Mouse (Mus musculus): ENCODE measurements around the gene Gabrg3. TPM values are rescaled to one million over a fixed set of nuclear protein-coding genes. Genes with fewer than 3 reads are reported as not detected.
A peak's percentile ranks its signal among the peaks of the same experiment; 100 is the strongest.

Gabrg3 gene
- polyA plus RNA-seq, 1 experiment from 2014 or later = 7.5 TPM

DNA sequence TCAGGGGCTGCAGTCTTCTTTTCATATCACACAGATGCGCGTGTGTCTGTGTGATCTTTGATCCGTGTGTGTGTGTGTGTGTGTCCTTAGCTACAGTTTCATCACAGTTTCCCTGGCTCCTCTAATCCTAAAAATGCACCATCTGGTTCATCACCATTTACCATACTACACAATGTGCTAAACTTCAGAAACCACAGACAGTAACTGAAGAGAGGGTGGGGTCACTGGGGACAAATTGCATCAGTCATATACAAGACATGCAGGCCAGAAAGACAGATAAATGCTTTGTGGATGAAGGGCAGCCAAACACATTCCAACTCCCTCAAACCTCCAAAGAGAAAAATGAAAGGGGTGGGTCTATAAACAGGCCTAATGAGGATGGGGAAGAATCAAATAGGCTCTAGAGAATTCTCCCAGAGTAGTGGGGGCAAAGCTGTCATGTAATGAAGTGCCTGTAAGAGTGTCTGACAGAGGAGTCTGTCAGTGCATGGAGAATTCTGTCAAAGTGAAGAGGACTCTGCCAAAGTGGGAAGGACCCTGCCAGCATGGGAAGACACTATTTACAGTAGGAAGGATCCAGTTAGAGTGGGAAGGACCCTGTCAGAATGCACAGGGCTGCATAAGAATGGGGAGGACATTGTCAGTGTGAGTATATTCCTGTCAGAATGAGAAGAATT lies 386.3 kb downstream of the Gabrg3 start:
- Histone ChIP-seq H3K4me3 (no peak overlapping the region), H3K27me3 (no peaks in the 10 kb centered on the region), H3K36me3 (no peaks in the 10 kb centered on the region), H3K9me3 (no peaks in the 10 kb centered on the region), H3K27ac (replicated peaks) (no peak overlapping the region), H3K9ac (no peak overlapping the region), H3K4me1 (replicated peaks) (no peaks in the 10 kb centered on the region), H3K4me2 (no peak overlapping the region)
- WGBS = 97% methylated on average over 3 of the region's 3 CpGs
- no peak for ATAC-seq (ENCODE audit: low FRiP score, low read depth)

DNA sequence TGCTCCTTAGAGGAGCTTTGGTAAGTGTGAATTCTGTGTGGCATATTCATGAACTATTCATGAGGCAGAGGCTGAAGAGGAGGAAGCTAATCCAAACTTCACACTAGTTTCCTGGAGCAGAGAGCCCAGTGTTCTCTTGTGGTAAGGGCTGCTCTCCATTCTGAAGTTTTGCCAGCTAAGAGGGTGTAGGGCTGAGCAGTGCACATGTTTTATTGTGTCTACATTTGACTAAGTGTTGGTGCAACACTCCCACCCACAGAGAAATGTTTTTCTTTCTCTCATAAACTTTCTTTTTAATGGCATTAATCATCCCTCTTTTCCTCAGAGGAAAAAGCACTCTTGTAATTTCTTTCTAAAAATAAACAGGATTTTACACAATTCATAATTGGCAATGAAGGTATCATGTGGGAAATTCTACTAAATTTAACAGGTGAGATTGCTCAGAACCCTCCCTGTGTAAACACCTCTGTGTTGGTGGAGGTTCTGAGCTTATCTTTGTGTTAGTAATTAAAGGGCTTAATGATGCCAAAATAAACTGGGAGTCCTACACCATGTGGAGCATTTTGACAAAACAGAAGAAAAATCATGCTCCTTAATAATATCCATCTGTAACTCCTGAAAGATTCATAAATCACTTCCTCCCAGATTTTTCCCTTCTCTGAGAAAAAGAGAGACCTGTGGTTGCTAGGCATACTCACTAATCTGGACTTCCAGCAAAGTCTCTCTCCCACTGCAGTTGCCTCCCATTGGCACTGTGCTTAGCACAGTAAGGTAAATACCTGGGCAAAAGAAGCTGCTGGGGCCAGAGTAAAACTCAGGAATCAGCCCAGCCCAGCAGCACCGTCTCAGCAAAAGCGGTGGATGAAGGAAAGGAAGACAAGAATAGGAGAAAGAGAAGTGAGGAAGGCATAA lies 389.0 kb downstream of the Gabrg3 start:
- no peak for ATAC-seq (ENCODE audit: low FRiP score, low read depth)
- Histone ChIP-seq H3K27ac (replicated peaks) (no peak overlapping the region), H3K36me3 (no peaks in the 10 kb centered on the region), H3K9me3 (no peaks in the 10 kb centered on the region), H3K9ac (no peak overlapping the region), H3K4me3 (no peak overlapping the region), H3K27me3 (no peaks in the 10 kb centered on the region), H3K4me2 (no peak overlapping the region), H3K4me1 (replicated peaks) (no peaks in the 10 kb centered on the region)
- WGBS = 95% methylated on average over 2 of the region's 2 CpGs

DNA sequence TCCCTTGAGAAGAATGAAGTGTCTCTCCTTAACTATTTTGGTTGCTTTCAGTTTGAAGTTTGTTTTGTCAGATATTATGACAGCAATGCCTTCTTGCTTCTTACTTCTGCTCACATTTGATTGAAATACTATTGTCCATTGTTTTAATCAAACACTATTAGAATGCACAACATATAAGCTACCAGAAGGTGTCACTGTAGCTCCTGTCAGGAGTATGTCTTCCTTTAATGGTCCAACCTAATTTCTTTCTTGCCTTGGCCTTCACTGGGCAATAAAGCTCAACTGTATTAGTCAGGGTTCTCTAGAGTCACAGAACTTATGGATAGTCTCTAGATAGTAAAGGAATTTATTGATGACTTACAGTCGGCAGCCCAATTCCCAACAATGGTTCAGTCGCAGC lies 440.6 kb downstream of the Gabrg3 start:
- H3K36me3 ChIP-seq = no peaks in the 10 kb centered on the region
- 74% methylated on average over 2 of the region's 2 CpGs for WGBS
- no peak overlapping the region for H3K27ac ChIP-seq (replicated peaks)
- no peaks in the 10 kb centered on the region for H3K27me3 ChIP-seq
- H3K4me3 ChIP-seq = no peak overlapping the region
- no peaks in the 10 kb centered on the region for H3K4me1 ChIP-seq (replicated peaks)
- no peak; the same call in 1 of the 2 replicates for ATAC-seq (ENCODE audit: low FRiP score, low read depth)
- H3K4me2 ChIP-seq = no peak overlapping the region
- H3K9ac ChIP-seq = no peak overlapping the region
- H3K9me3 ChIP-seq = no peaks in the 10 kb centered on the region

DNA sequence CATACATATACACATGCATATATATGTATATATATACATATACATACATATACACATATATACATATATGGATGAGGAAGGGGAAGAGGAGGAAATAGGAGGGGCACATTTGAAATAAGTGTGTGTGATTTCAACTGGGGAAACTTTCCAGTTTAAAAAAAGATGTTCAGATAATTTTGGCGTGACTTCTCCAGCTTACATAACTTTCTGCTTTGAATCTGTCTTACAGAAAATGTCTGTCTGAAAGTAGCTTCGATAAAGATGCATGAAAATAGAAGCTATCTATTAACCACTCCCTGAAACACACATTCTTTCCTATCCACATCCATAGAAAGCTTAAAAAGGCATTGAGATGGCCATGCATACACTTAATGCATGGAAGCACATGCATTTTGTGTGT lies 445.4 kb downstream of the Gabrg3 start:
- H3K27me3 ChIP-seq = no peaks in the 10 kb centered on the region
- H3K9ac ChIP-seq = no peak overlapping the region
- no peaks in the 10 kb centered on the region for H3K36me3 ChIP-seq
- H3K4me2 ChIP-seq = no peak overlapping the region
- no peak overlapping the region for H3K27ac ChIP-seq (replicated peaks)
- H3K4me1 ChIP-seq (replicated peaks) = no peaks in the 10 kb centered on the region
- no peak overlapping the region for H3K4me3 ChIP-seq
- no peaks in the 10 kb centered on the region for H3K9me3 ChIP-seq
- ATAC-seq (ENCODE audit: low FRiP score, low read depth) = no peak
- 87% methylated on average over 2 of the region's 2 CpGs for WGBS

DNA sequence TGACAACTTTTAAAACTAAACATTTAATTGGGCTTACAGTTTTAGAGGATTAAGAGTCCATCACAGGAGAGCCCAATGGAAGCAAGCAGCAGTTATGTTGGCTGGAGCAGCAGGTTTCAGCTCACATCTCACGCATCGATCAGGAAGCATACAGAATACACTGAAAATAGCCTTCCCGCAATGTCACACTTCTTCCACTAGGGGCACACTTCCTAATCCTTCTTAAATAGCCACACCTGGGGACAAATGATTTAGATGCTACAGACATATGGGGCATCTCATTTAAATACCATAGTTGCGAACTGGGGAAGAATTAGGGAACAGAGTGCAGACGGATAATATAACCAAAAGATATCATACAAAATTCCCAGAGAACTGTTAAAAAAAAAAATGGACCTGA lies 449.0 kb downstream of the Gabrg3 start:
- no peak overlapping the region for H3K27ac ChIP-seq (replicated peaks)
- WGBS = 81% methylated on average over 5 of the region's 5 CpGs
- no peak overlapping the region for H3K4me3 ChIP-seq
- H3K9ac ChIP-seq = no peak overlapping the region
- H3K9me3 ChIP-seq = no peaks in the 10 kb centered on the region
- no peaks in the 10 kb centered on the region for H3K4me1 ChIP-seq (replicated peaks)
- no peaks in the 10 kb centered on the region for H3K36me3 ChIP-seq
- no peaks in the 10 kb centered on the region for H3K27me3 ChIP-seq
- ATAC-seq (ENCODE audit: low FRiP score, low read depth) = no peak
- H3K4me2 ChIP-seq = no peak overlapping the region

DNA sequence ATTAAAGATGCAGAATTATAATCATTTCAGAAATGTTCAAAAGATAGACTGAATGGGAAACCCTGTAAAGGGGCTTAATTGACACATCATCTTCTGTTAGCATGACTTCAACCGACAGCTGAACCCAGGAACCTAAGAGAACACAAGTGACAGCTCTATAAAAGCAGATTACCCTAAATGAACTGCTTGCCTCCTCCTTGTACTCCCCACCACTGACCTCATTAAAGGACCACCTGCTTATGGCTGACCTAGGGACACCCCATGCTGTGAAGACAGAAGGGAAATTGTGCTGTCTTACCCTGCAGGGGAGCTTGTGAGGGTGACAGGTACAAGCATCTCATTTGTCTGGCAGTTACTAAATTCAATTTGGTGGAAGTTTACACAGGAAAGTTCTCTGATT lies 467.5 kb downstream of the Gabrg3 start:
- Histone ChIP-seq H3K9me3 (no peaks in the 10 kb centered on the region), H3K27ac (replicated peaks) (no peak overlapping the region), H3K4me2 (no peak overlapping the region), H3K4me3 (no peak overlapping the region), H3K4me1 (replicated peaks) (no peaks in the 10 kb centered on the region), H3K27me3 (no peaks in the 10 kb centered on the region), H3K9ac (no peak overlapping the region), H3K36me3 (no peaks in the 10 kb centered on the region)
- 37% methylated on average over 1 of the region's 1 CpGs for WGBS
- no peak for ATAC-seq (ENCODE audit: low FRiP score, low read depth)

- Histone ChIP-seq H3K27ac (replicated peaks) (no peak overlapping the region), H3K4me1 (replicated peaks) (no peaks in the 10 kb centered on the region), H3K27me3 (no peaks in the 10 kb centered on the region), H3K4me2 (no peak overlapping the region), H3K9me3 (no peaks in the 10 kb centered on the region), H3K4me3 (no peak overlapping the region), H3K36me3 (no peaks in the 10 kb centered on the region), H3K9ac (no peak overlapping the region)
- ATAC-seq (ENCODE audit: low FRiP score, low read depth) = peak; percentile 34; the same call in 1 of the 2 replicates
- WGBS = 49% methylated on average over 2 of the region's 2 CpGs
Measured at GRCm38 (mm10) chr7:56914862-56915261, 472.1 kb downstream of the Gabrg3 start.

- no peaks in the 10 kb centered on the region for H3K9me3 ChIP-seq
- H3K4me2 ChIP-seq = no peak overlapping the region
- H3K4me1 ChIP-seq (replicated peaks) = no peaks in the 10 kb centered on the region
- no peak overlapping the region for H3K27ac ChIP-seq (replicated peaks)
- no peak overlapping the region for H3K4me3 ChIP-seq
- no peaks in the 10 kb centered on the region for H3K27me3 ChIP-seq
- 43% methylated on average over 4 of the region's 4 CpGs for WGBS
- no peak overlapping the region for H3K9ac ChIP-seq
- H3K36me3 ChIP-seq = no peaks in the 10 kb centered on the region
- ATAC-seq (ENCODE audit: low FRiP score, low read depth) = no peak
Measured at GRCm38 (mm10) chr7:56899762-56900161, 487.2 kb downstream of the Gabrg3 start.

- ATAC-seq (ENCODE audit: low FRiP score, low read depth) = no peak
- Histone ChIP-seq H3K27me3 (no peaks in the 10 kb centered on the region), H3K27ac (replicated peaks) (no peak overlapping the region), H3K4me2 (no peak overlapping the region), H3K4me1 (replicated peaks) (no peaks in the 10 kb centered on the region), H3K9ac (no peak overlapping the region), H3K4me3 (no peak overlapping the region), H3K36me3 (no peaks in the 10 kb centered on the region), H3K9me3 (no peaks in the 10 kb centered on the region)
- 86% methylated on average over 1 of the region's 1 CpGs for WGBS
Measured at GRCm38 (mm10) chr7:56867314-56868075, 519.5 kb downstream of the Gabrg3 start.

- H3K36me3 ChIP-seq = no peaks in the 10 kb centered on the region
- no peak overlapping the region for H3K4me2 ChIP-seq
- H3K9ac ChIP-seq = no peak overlapping the region
- 89% methylated on average over 5 of the region's 5 CpGs for WGBS
- no peaks in the 10 kb centered on the region for H3K27me3 ChIP-seq
- no peak for ATAC-seq (ENCODE audit: low FRiP score, low read depth)
- H3K27ac ChIP-seq (replicated peaks) = no peak overlapping the region
- H3K9me3 ChIP-seq = no peaks in the 10 kb centered on the region
- H3K4me3 ChIP-seq = no peak overlapping the region
- no peaks in the 10 kb centered on the region for H3K4me1 ChIP-seq (replicated peaks)
Measured at GRCm38 (mm10) chr7:56843565-56843964, 543.4 kb downstream of the Gabrg3 start.

GRCm38 (mm10) chr7:56825446-56825845 lies 561.5 kb downstream of the Gabrg3 start:
- 89% methylated on average over 6 of the region's 6 CpGs for WGBS
- Histone ChIP-seq H3K4me2 (no peak overlapping the region), H3K27me3 (no peaks in the 10 kb centered on the region), H3K9ac (no peak overlapping the region), H3K27ac (replicated peaks) (no peak overlapping the region), H3K4me1 (replicated peaks) (no peaks in the 10 kb centered on the region), H3K36me3 (no peaks in the 10 kb centered on the region), H3K9me3 (no peaks in the 10 kb centered on the region), H3K4me3 (no peak overlapping the region)
- no peak for ATAC-seq (ENCODE audit: low FRiP score, low read depth)

DNA sequence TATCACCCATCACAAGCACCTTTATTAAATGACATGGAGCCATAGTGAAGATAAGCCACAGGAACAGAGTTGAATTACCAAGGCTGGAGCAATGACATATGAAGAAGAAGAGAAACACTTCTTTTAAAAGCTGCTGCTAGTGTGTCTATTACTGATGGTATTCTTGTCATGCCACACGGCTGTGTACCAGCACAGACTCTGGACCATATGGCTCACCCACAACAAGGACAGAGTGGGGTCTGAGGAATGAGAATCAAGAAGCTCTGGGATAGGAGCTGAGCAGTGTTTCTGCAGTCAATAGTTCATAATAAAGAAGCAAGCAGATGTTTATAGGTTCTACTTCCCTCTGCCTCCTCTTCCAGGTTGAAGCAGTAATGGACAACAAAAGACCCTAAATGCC lies 585.1 kb downstream of the Gabrg3 start:
- ATAC-seq (ENCODE audit: low FRiP score, low read depth) = no peak
- Histone ChIP-seq H3K9me3 (no peaks in the 10 kb centered on the region), H3K4me2 (no peak overlapping the region), H3K9ac (no peak overlapping the region), H3K27me3 (no peaks in the 10 kb centered on the region), H3K4me3 (no peak overlapping the region), H3K4me1 (replicated peaks) (no peaks in the 10 kb centered on the region), H3K36me3 (no peaks in the 10 kb centered on the region), H3K27ac (replicated peaks) (no peak overlapping the region)
- WGBS = 78% methylated on average over 1 of the region's 1 CpGs
